Mouse (Mus musculus): ENCODE results near the gene Fam20a.
A peak's percentile ranks its signal among the peaks of the same experiment; 100 is the strongest.

Gene Fam20a

DNA sequence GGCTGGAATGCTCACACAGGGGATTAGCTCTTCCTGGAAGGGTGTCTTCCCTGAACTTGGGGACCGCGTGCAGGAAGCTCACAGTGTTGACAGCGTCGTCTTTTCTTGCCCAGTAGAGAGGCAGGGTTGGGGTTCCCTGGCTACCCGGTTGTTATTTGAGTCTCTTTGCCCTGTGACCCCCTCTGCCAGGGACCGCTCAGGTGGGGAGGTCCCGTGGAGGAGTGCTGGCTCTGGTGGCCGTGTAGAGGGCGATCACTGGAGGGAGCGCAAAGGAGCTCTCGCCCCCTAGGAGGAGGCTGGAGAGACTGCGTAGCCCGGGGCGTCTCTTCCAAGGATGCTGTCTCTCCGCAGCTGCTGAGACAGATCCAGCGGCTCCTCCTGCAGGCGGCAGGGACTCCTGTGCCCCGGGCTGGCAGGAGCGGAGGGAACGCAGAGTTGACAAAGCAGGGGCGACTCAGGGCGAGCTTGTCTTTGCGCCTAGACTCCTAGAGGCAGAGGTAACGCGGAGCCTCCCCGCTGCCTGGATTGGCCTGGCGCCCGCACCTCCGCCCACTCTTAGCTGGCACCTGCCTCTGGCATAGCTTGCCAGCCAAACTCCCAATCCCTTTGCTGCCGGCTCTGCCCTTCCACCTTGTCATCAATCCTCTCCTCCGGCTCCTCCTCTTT, at the start of gene Fam20a:
Fam20a (minus strand) TSS at position 499 of the 666 bp plus-strand sequence.
- DNase-seq: peak; percentile 72 to 84

- DNase-seq: peak; percentile 63 to 68
Measured at GRCm38 (mm10) chr11:109771381-109771780, 49.3 kb upstream of the Fam20a start.

DNA sequence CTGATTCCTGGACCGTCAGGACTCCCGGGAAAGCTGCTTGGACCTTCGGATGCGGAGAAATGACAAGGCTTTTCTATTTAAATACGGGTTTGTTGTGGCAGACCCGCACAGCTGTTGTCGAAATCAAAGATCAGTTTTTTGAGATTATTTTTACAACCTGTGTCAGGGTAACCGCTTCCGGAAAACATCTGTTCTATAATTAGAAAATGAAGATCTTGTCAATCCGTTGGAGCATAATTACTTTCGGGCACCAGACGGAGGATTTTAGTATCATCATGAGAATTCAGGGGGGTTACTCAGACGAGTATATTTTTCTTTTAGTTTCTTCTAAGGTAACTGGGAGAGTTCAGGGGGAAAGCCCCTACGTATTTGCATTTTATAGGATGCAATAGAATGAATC, 48.1 kb upstream of the Fam20a start:
- no peak for DNase-seq

DNA sequence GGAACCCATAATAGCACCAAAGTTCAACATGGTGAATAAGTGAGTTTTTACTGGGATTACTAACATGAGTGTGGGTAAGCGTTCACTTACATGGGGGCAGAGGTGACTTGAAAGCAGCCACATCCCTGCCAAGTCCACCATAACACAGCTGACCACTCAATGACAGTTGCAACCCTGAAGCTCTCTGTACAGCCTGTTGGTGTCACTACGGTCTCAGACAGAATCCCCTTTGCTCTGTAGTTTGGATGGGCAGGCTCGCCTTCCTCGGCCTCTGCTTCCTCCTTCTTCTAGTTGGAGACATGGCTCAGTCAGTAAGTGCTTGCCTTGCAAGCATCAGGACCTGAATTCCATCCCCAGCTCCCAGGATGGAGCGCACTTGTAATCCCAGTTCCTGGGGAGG, 47.0 kb upstream of the Fam20a start:
- no peak for DNase-seq

GRCm38 (mm10) chr11:109760063-109760462, 38.0 kb upstream of the Fam20a start:
- DNase-seq: no peak

DNA sequence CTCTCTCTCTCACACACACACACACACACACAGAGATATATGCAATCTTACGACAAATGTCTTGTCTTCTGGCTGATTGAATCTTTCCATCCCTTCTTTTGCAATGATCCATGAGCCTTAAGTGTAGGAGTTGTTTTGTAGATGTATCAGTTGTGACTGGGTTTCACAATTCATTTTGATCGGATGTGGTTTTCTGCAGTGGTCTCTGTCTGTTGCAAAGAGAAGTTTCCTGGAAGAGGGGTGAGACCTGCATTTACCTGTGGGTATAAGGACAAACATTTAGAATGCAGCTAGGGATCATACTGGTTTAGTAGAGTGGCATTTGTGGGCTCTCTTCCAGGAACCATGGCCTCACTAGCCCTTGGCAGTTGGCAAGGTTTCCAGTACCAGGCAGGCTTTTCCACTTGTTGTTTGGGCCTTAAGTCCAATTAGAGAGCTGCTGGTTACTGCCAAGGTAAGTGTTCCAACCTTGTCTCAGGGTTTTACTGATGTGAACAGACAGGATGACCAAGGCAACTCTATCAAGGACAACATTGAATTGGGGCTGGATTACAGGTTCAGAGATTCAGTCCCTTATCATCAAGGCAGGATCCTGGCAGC, 36.6 kb upstream of the Fam20a start:
- DNase-seq: peak; percentile 53 to 61

DNA sequence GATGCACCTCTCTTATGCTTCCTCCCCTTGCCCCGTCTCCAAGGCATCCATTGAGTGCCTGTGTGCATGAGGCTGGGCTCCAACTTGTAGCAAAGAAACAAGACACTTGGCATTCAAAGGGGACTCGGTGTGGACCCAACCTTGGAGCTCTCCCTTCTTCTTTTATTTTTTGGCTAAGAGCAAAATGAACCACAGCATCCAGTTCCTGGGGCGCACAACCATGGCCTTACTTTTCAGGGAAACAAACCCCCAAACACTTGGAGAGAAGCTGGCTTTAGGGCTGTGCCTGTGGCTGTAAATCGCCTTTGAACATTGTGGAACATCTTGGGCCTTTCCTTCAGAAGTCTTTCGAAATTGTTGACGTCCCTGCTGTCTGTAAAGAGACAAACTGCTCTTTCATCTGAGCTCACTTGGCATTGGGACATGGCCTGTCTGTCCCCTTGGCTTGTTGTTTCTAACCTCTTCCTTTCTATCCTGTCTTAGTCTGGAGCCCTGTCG, 32.1 kb upstream of the Fam20a start:
- no peak for DNase-seq

DNA sequence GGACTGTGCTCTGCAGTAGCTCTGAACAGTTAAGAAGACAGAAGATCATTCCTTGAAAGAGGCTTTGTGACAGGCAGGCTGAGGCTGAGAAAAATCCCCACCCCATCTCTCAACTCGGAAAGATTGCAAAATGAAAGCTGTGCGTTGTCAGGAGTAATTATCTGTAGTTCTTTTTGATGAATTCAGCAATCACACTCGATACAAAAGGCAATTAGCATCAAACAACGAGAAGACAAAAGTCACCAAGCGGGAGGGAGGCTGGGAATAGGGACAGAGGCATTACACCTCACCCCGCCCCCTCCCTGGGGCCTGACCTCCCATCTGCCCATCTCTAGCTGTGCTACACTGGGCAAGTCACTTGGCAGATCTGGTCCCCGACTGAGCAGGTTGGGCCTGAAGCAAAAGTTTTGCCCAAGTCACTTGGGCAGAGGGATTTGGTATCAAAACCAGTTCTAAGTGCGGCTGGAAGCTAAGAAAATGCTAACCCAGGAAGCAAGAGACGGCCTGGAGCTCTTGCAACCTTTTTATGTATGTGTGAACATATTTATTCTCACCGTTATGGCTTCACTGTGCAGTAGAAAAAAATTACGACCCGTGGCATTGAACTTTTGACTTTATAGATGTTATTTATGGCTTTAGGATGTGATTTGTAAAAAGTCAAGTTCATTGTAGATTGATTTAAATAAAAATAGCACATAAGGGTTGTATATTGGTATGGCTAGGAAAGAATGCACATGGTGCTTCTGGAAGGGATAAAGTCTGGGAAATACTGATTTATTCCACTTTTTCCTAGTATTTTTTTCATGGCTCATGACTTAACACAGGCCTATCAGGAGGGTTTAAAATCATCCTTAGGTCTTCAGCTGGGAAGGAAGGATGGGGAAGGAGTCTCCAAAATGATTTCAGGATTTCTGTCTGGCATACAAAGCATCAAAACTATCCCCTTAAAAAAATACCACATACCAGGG, 29.8 kb upstream of the Fam20a start:
- no peak for DNase-seq

DNA sequence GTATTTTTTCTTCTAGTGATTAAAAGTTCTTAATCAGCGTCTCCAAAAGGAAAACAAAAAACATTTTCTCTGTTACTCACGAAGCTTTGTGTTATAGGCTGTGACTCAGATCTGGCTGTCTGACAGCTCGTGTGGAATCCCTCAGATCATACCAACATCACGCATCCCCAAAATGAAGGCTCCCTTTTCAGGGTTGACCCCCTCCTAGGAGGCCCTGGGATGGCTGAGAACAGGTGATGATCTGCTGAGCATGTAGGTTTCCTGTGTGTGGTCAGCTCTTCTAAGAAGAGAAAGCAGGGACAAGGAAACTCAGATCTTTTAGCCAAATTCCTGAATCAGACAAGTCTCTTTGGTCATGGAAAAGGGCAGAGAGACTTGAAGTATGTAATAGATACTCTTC, 23.1 kb upstream of the Fam20a start:
- no peak for DNase-seq

DNA sequence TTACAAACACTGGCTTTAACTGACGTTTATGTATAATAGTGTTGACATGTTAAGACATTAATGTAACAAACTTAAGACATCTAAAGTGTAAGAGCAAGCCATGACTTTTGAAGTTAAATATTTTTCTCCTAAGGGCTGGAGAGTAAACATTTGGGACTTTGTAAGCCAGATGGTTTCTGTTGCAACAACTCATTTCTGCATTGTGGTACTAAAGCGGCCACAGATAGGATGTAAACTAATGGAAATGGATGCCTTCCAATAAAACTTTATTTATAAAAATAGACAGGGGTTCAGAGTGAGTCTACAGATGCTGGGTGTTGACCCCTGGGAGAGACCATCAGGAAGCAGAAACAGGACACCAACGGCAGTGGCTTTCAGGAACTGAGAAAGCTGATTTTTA, 15.9 kb upstream of the Fam20a start:
- no peak for DNase-seq

DNA sequence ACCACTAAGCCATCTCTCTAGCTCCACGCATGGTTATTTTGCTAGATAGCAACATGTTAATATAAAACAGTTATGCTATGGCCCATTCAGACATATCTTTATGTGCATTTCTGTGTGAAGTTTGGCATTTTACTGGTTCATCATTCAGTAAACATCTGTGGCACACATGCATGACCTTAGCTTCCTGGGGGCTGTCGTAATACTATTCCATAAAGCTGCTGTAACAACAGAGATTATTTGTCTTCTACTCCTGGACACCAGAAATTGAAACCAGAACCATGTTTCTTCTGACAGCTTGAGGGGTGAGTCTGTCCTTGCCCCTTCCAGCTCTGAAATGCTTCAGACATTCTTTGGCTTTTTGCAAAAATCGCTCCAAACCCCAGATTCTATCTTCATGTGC, 14.3 kb upstream of the Fam20a start:
- no peak for DNase-seq

GRCm38 (mm10) chr11:109734341-109734740, 12.3 kb upstream of the Fam20a start:
- DNase-seq: no peak

- DNase-seq: no peak
Measured at GRCm38 (mm10) chr11:109732726-109733438, 10.8 kb upstream of the Fam20a start.

DNA sequence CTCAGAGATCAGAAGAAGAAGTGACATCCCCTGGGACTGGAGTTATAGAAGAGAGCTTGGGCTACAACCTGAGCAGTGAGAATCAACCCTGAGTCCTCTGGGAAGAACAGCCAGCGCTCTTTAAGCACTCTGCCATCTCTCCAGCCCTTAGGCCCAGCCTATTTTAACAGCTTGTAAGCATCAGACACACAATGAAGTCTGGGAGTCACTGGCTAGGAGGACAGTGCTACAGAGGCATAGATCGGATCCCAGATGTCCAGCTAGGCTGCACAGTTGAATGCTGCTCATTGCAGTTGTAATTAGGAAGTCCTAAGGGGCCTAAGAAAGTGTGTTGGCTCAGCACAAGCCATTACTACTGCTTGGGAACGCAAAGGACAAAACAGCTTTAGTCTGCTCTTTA, 6.3 kb upstream of the Fam20a start:
- DNase-seq: no peak

GRCm38 (mm10) chr11:109722711-109723110, 632 bp upstream of the Fam20a start:
- peak; percentile 66 to 85 for DNase-seq

GRCm38 (mm10) chr11:109721320-109721780, 729 bp downstream of the Fam20a start:
- DNase-seq: peak; percentile 51 to 76

DNA sequence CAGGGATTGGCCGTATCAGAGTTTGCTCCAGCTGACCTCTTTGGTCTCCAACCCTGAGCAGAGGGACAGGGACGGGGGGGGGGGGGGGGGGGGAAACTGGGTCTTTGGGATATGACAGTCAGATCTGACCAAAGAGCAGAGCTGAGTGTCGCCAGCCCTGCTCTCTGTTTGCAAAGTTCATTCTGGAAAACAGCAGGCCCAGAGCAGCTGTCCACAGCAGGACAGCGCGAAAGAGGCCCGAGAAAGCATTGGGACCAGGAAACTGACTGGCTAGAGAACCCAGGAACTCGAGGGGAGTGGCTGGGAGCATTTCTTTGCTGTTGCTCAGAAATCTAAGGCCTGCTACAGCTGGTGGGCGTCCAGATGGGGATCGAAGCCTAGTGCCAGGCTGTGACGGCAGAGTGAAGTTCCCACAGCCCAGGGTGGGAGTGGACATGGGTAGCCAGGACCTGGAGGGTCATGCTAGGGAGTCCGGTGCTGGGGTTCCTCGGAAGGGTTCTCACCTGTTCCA, 1.2 kb downstream of the Fam20a start:
- peak; percentile 53 to 55 for DNase-seq

- DNase-seq: no peak
Measured at GRCm38 (mm10) chr11:109719399-109719798, 2.7 kb downstream of the Fam20a start.

DNA sequence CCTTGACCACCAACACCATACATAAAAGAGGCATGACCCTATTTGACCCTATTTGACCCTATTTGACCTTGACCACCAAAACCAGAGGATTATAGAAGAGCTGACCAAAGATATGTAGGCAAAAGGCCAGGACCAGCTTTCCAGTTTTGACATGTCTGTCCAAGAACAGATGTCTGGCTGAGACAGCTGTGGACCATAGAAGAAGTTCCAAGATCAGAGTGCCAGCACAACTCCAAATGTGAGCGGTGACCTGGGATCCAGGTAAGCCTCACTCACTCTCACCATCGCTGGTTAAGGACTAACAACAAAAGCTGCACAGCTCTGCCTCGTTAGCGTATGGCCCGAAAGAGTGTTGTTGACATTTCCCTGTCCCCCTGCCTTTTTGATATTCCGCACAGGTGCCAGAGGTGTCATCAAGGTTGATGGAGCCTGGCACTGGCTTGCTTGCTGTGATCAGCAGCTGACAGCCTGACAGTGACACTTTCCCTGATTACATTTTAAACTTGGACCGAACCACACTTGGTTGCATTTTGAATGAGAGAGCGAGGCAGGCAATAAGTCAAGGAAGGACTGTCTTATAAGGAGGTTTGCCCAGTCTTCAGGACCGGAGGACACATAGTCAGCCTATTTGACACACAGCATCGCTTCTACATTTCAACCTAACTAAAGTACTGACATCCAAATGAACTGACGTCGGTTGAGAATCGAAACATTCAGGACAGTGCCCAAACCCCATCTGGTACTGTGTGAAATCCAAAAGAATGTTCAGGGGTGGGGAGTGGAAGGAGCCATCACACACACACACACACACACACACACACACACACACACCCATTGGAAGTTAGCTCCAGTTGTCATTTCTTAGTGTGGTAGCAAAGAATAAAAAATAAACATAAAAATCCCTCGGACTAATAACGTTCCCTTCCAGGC, 3.8 kb downstream of the Fam20a start:
- no peak for DNase-seq

DNA sequence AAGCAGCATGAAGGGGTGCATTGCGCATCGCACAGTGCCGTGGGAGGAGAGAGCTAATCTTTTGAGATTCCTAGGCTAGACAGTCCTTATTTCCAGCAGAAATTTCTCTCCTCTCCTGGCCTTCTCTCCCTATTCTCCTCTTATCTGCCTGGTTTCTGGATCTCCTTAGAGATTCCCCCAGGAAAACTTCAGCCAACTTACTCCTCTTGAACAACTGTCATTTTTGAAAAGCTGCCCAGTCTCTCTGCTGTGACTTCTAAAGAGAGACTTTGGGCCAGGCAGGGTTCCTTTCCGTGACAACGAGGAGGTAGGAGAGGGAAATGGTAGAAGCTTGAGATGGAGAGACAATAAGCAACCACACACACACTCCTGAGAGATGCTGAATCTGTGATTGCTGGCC, 4.6 kb downstream of the Fam20a start:
- no peak for DNase-seq

DNA sequence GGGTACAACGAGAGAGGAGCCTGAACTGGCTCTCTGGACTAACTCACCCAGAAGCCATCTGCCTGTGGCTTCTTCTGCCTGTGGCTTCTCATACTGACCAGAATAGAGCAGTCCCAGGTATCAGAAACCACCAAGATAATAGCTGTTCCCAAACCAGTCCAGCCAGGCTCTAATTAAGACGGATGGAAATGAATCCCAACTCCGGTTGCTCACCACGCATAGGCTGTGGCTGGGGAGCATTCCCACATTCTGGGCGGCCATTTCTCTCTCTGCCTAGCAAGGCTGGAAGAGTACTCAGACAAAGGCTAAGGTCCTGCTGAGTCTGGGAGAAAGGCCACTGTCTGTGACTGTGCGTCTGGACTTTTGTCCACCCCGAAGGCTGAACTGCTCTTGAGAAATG, 5.1 kb downstream of the Fam20a start:
- no peak for DNase-seq
